Mouse (Mus musculus) lung, postnatal 0 days (tissue): ENCODE results near the gene Ticam1. TPM values are rescaled to one million over a fixed set of nuclear protein-coding genes. Genes with fewer than 3 reads are reported as not detected.
A peak's percentile ranks its signal among the peaks of the same experiment; 100 is the strongest.

Source experiments
- ATAC-seq: fragments of 200-750 bp; cut with Nextera tagmentation; 2 replicates; pipeline ENCODE4 v1.8.0; 2017; ENCODE audit warnings: moderate library complexity
- DNase-seq: peaks from one replicate; pipeline ENCODE4 v3.0.0-alpha.2; 2016; ENCODE audit warnings: low spot score
- H3K27ac ChIP-seq: fragments of 300-500 bp; sonication (generic); 2 replicates; pipeline ENCODE4 v1.5.1; 2014; ENCODE audit warnings: antibody characterized with exemption, mild to moderate bottlenecking, low read length, mixed read lengths
- H3K27me3 ChIP-seq: fragments of 300-500 bp; sonication (generic); replicated peaks from 2 replicates; pipeline ENCODE4 v1.6.1; 2014; ENCODE audit warnings: low read length, mixed read lengths; ENCODE audit not compliant: insufficient read depth
- H3K36me3 ChIP-seq: fragments of 300-500 bp; sonication (generic); 2 replicates; pipeline ENCODE4 v1.6.1; 2014; ENCODE audit warnings: low read length, mixed read lengths; ENCODE audit not compliant: insufficient read depth
- H3K4me1 ChIP-seq: fragments of 300-500 bp; sonication (generic); 2 replicates; pipeline ENCODE4 v1.6.1; 2014; ENCODE audit warnings: antibody characterized with exemption, low read depth, low read length, mixed read lengths; ENCODE audit not compliant: insufficient read depth
- H3K4me2 ChIP-seq: fragments of 300-500 bp; sonication (generic); replicated peaks from 2 replicates; pipeline ENCODE4 v1.6.1; 2014; ENCODE audit warnings: low read depth, mild to moderate bottlenecking, low read length, moderate library complexity, mixed read lengths
- H3K4me3 ChIP-seq: fragments of 300-500 bp; sonication (generic); 2 replicates; pipeline ENCODE4 v1.5.1; 2014; ENCODE audit warnings: low read depth, low read length
- H3K9ac ChIP-seq: fragments of 300-500 bp; sonication (generic); replicated peaks from 2 replicates; pipeline ENCODE4 v1.6.1; 2014; ENCODE audit warnings: low read depth, mild to moderate bottlenecking
- H3K9me3 ChIP-seq: fragments of 300-500 bp; sonication (generic); 2 replicates; pipeline ENCODE4 v1.6.1; 2016; ENCODE audit warnings: low read length, mixed read lengths
- CTCF ChIP-seq: IDR thresholded peaks from 2 replicates; pipeline ENCODE4 v1.5.1; 2016; ENCODE audit warnings: antibody characterized with exemption, mild to moderate bottlenecking
- EP300 ChIP-seq: IDR thresholded peaks from 2 replicates; pipeline ENCODE4 v1.6.1; 2016; ENCODE audit warnings: antibody characterized with exemption, mild to moderate bottlenecking, control low read depth
- WGBS: fragments of 180-500 bp; shearing (Covaris S2); extraction: QIAGEN DNeasy Blood & Tissue Kit; methylation state at CpG from one replicate; pipeline ENCODE4 v1.1.7; 2014; 5-methylcytosine and 5-hydroxymethylcytosine counted together
- polyA plus RNA-seq: library from polyadenylated mRNA; unstranded; fragments of >200 nt; fragmentation: Nextera tagmentation; extraction: Ambion mirVana; gene quantifications from 2 replicates; pipeline ENCODE4 v1.2.1, GENCODE M21; 2015

Ticam1 gene
- polyA plus RNA-seq, result 3.5 and 4.1 TPM in 2 replicates

DNA sequence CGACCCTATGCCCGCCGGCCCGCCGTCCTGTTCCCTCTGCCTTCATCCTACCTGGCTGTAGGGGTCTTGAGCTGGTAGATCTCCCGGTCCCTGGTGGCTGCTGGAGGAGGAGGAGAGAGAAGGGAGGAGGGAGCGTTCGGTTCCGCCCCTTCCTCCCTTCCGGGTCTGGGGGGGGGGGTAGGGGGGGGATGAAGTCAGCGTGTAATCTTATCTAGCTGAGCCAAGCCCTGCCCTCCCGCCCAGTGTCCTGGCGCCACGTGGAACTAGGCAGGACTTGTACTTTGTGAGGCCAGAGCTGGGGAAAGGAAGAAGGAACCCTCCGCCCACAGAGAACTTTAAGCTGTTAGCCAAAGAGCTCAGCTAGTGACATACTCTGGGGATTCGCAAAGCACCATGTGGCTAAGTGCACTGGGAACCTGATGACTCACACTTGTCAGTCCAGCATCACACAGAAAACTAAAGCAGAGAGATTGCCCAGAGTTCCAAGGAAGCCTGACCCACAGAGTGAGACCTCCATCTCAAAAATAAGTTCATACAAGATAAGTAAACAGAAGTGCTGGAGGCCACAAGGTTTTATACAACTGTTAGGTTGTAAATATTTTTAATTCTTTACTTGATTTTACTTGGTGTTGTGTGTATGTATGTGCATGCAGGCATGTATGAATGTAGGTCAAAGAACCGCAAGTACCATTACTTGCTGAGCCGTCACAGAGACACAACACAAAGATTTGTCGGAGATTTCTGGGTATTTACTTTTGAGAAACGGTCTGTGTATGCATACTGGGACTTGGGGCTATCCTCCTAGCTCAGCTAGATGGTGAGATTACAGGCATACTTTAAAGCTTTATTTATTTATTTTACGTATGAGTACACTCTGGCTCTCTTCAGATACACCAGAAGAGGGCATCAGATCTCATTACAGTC lies at the start of gene Ticam1:
TSS of gene Ticam1 (minus strand) at position 144 of the 924 bp plus-strand sequence.
- DNase-seq (peak; percentile 99), ATAC-seq (peak; percentile 97)
- 1% methylated on average over 20 of the region's 21 CpGs for WGBS
- peak within 1 kb of the TSS; percentile 62 for H3K4me3 ChIP-seq
- TF ChIP-seq CTCF (peak; percentile 62), EP300 (peak; percentile 66; the same call in 1 of the 2 replicates)
- H3K27me3 ChIP-seq, result no peaks in the 10 kb centered on the region
- peak within 1 kb of the TSS; percentile 67 for H3K4me2 ChIP-seq
- H3K4me1 ChIP-seq, result peaks cover 7% of the 10 kb centered on the region; the same call in 1 of the 2 replicates
- H3K36me3 ChIP-seq, result peaks cover 10% of the 10 kb centered on the region
- peak within 1 kb of the TSS; percentile 87 for H3K27ac ChIP-seq
- peak within 1 kb of the TSS; percentile 64 for H3K9ac ChIP-seq
- H3K9me3 ChIP-seq, result no peaks in the 10 kb centered on the region

- Histone ChIP-seq H3K4me3 (peak within 1 kb of the TSS; percentile 80), H3K36me3 (no peaks in the 10 kb centered on the region), H3K9me3 (no peaks in the 10 kb centered on the region), H3K4me1 (peaks cover 16% of the 10 kb centered on the region; the same call in 1 of the 2 replicates), H3K4me2 (peak within 1 kb of the TSS; percentile 91), H3K27ac (peak within 1 kb of the TSS; percentile 98), H3K9ac (peak within 1 kb of the TSS; percentile 83), H3K27me3 (no peaks in the 10 kb centered on the region)
- no peak for TF ChIP-seq EP300
- no peak for TF ChIP-seq CTCF
- ATAC-seq (peak; percentile 98), DNase-seq (peak; percentile 100)
- under 1% methylated on average over 52 of the region's 57 CpGs for WGBS
Measured at GRCm38 (mm10) chr17:56325450-56326152, 49.0 kb upstream of the Ticam1 start, which contains the start of gene Kdm4b. Gene Kdm4b (plus strand): TSS chr17:56326062.

DNA sequence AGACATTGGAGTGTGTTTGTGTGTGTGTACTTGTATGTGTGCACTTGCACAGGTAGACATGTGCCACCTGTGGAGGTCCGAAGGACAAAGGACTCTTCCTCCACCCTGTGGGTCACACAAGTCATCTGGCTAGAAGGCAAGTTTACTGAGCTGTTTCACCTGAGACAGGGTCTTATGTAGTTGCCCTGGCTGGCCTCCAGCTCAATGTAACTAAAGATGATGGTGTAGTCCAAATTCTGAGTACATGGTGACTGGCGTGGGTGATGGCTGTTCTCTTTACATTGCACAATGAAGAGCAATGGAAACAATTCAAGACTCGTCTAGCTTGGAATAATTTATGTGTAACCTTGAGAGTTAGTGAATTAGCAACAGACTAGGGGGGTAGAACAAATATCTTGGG lies 47.8 kb upstream of the Ticam1 start:
- TF ChIP-seq EP300, result no peak
- TF ChIP-seq CTCF, result no peak
- DNase-seq, result no peak
- H3K4me1 ChIP-seq, result peaks cover 16% of the 10 kb centered on the region; the same call in 1 of the 2 replicates
- H3K36me3 ChIP-seq, result no peaks in the 10 kb centered on the region
- ATAC-seq, result no peak
- no peak overlapping the region for H3K9ac ChIP-seq
- 44% methylated on average over 3 of the region's 3 CpGs for WGBS
- H3K4me3 ChIP-seq, result no peak overlapping the region
- H3K4me2 ChIP-seq, result no peak overlapping the region
- no peaks in the 10 kb centered on the region for H3K27me3 ChIP-seq
- no peak overlapping the region for H3K27ac ChIP-seq
- H3K9me3 ChIP-seq, result no peaks in the 10 kb centered on the region

DNA sequence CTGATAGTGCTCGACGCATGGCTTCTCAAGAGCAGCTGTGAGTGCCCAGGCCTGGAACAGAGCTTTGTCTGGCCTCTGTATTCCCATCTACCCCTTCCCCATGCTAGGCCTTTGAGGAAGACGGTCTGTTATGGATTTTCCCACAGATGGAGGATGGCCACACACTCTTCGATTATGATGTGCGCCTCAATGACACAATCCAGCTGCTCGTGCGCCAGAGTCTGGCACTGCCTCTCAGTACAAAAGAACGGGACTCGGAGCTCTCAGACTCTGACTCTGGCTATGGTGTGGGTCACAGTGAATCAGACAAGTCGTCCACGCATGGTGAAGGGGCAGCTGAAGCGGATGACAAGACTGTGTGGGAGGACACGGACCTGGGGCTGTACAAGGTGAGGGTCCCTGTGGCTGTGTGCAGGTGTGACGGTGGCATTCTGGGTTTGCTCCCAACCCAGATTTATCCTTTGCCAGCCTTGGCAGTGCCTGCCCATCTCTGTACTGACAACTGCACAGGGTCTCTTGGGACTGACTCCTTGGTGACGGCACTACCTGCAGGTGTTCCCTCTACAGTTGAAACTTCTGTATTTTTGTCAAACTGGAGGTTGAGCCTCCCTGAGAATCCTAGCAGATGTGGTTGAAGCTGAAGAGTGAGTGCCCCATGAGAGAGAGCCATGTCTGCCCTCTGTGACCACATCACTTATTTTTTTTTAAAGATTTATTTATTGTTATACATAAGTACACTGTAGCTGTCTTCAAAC lies 32.8 kb upstream of the Ticam1 start:
- Histone ChIP-seq H3K9ac (no peak overlapping the region), H3K27me3 (no peaks in the 10 kb centered on the region), H3K9me3 (no peaks in the 10 kb centered on the region), H3K4me2 (no peak overlapping the region), H3K36me3 (no peaks in the 10 kb centered on the region), H3K4me3 (no peak overlapping the region), H3K27ac (no peak overlapping the region), H3K4me1 (peaks cover 14% of the 10 kb centered on the region)
- peak; percentile 37; the same call in 1 of the 2 replicates for ATAC-seq
- TF ChIP-seq CTCF (no peak), EP300 (no peak)
- 70% methylated on average over 15 of the region's 15 CpGs for WGBS
- DNase-seq, result peak; percentile 46

DNA sequence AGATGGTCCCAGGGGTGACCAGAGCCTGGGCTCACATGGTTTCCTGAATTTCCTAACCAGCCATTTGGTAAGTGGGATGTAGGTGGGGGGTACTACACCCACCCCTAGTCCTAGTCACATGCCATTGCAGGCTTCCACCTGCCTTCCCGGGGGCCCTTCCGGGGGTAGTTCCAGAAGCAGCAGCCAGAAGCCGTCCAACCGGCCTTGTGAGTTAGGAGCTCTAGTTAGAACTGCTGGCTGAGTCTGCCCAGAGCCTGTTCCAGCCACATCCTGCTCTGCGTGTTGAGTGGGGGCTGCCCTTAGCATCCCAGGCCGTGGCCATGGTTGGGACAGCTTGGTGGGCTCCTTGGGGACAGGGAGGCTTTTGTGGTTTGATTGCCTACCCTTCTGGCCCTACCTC lies 31.5 kb upstream of the Ticam1 start:
- TF ChIP-seq EP300, result no peak
- TF ChIP-seq CTCF, result no peak
- H3K4me3 ChIP-seq, result no peak overlapping the region
- peaks cover 17% of the 10 kb centered on the region for H3K4me1 ChIP-seq
- H3K27ac ChIP-seq, result peak overlapping the region; percentile 57; the same call in 1 of the 2 replicates
- DNase-seq (peak; percentile 45), ATAC-seq (peak; percentile 9)
- H3K36me3 ChIP-seq, result no peaks in the 10 kb centered on the region
- H3K4me2 ChIP-seq, result no peak overlapping the region
- no peak overlapping the region for H3K9ac ChIP-seq
- no peaks in the 10 kb centered on the region for H3K27me3 ChIP-seq
- no peaks in the 10 kb centered on the region for H3K9me3 ChIP-seq
- WGBS, result 48% methylated on average over 6 of the region's 6 CpGs
